Mouse (Mus musculus): ENCODE data around the gene Olfr736. TPM values are rescaled to one million over a fixed set of nuclear protein-coding genes. Genes with fewer than 3 reads are reported as not detected.

Gene Olfr736
- polyA plus RNA-seq (2017; shearing (Covaris generic)) = not detected

GRCm38 (mm10) chr14:50380863-50381262 is at the start of gene Olfr736:
TSS of gene Olfr736 (plus strand) at chr14:50381163.

GRCm38 (mm10) chr14:50348796-50349195 is 32.2 kb upstream of the Olfr736 start, which contains the start of gene Olfr735:
TSS of gene Olfr735 (minus strand) at chr14:50348872.

GRCm38 (mm10) chr14:50357593-50357992 is 23.4 kb upstream of the Olfr736 start, which contains the start of gene Tlr11:
TSS of gene Tlr11 (plus strand) at chr14:50357914.

GRCm38 (mm10) chr14:50407268-50407667 is 26.3 kb downstream of the Olfr736 start, which contains the start of gene Olfr738:
TSS of gene Olfr738 (plus strand) at chr14:50407568.

GRCm38 (mm10) chr14:50418326-50418725 is 37.4 kb downstream of the Olfr736 start, which contains the start of gene Olfr739:
TSS of gene Olfr739 (plus strand) at chr14:50418626.

Other genes starting within 250 kb of the Olfr736 start
- gene Olfr728, start 238.5 kb upstream of the Olfr736 start, polyA plus RNA-seq (2017; shearing (Covaris generic)) = not detected
- under 1 TPM in 1 of 2 experiments, not detected in 1; 0.18 TPM for gene Olfr729, start 228.3 kb upstream of the Olfr736 start, polyA plus RNA-seq (2017; shearing (Covaris generic))
- not detected for gene Olfr730, start 193.0 kb upstream of the Olfr736 start, polyA plus RNA-seq (2017; shearing (Covaris generic))
- under 1 TPM; 0.04 to 0.08 TPM for gene Olfr731, start 139.3 kb upstream of the Olfr736 start, polyA plus RNA-seq (2017; shearing (Covaris generic))
- under 1 TPM in 1 of 2 experiments, not detected in 1; 0.17 TPM for gene Olfr732, start 97.0 kb upstream of the Olfr736 start, polyA plus RNA-seq (2017; shearing (Covaris generic))
- under 1 TPM in 1 of 2 experiments, not detected in 1; 0.06 TPM for gene Olfr733, start 79.6 kb upstream of the Olfr736 start, polyA plus RNA-seq (2017; shearing (Covaris generic))
- gene Olfr734, start 54.4 kb upstream of the Olfr736 start, polyA plus RNA-seq (2017; shearing (Covaris generic)) = not detected
- not detected for gene Olfr735, start 32.3 kb upstream of the Olfr736 start, polyA plus RNA-seq (2017; shearing (Covaris generic))
- not detected for gene Tlr11, start 23.2 kb upstream of the Olfr736 start, polyA plus RNA-seq (2017; shearing (Covaris generic))
- not detected for gene Olfr738, start 26.4 kb downstream of the Olfr736 start, polyA plus RNA-seq (2017; shearing (Covaris generic))
- not detected for gene Olfr739, start 37.5 kb downstream of the Olfr736 start, polyA plus RNA-seq (2017; shearing (Covaris generic))
- not detected for gene Olfr740, start 64.4 kb downstream of the Olfr736 start, polyA plus RNA-seq (2017; shearing (Covaris generic))
- under 1 TPM in 1 of 2 experiments, not detected in 1; 0.20 TPM for gene Olfr741, start 91.6 kb downstream of the Olfr736 start, polyA plus RNA-seq (2017; shearing (Covaris generic))
- gene Olfr742, start 122.4 kb downstream of the Olfr736 start, polyA plus RNA-seq (2017; shearing (Covaris generic)) = under 1 TPM in 1 of 2 experiments, not detected in 1; 0.16 TPM
- gene Olfr743, start 140.7 kb downstream of the Olfr736 start, polyA plus RNA-seq (2017; shearing (Covaris generic)) = not detected
- gene Olfr744, start 233.7 kb downstream of the Olfr736 start, polyA plus RNA-seq (2017; shearing (Covaris generic)) = not detected

All from activated CD4-positive, CD25-positive, alpha-beta regulatory T cell (primary cell).